Mouse (Mus musculus): Measurements from ENCODE around the gene Rab15. TPM values are rescaled to one million over a fixed set of nuclear protein-coding genes. Genes with fewer than 3 reads are reported as not detected.

The Rab15 gene
- total and polyA plus RNA-seq, 2 experiments from 2014 or later: 1.1 to 1.7 TPM

- H3K4me2 ChIP-seq (ENCODE audit: low read depth, low read length): no peak overlapping the region
- H3K4me3 ChIP-seq (ENCODE audit: low read depth, low read length): no peak overlapping the region
- TF ChIP-seq EP300 (IDR thresholded peaks at IDR 0.05; ENCODE audit: low read depth) (no peak), CTCF (IDR thresholded peaks at IDR 0.05; ENCODE audit: low read depth) (peak; percentile 73)
- no peaks in the 10 kb centered on the region for H3K36me3 ChIP-seq (replicated peaks; ENCODE audit: control insufficient read depth, insufficient read depth, low read length)
- ATAC-seq (ENCODE audit: insufficient read depth, low read depth): no peak
- H3K27me3 ChIP-seq (ENCODE audit: control insufficient read depth, insufficient read depth, low read length): no peaks in the 10 kb centered on the region
- no peak overlapping the region for H3K27ac ChIP-seq (ENCODE audit: low read depth)
- no peaks in the 10 kb centered on the region for H3K9me3 ChIP-seq (replicated peaks; ENCODE audit: control insufficient read depth, low read length)
- no peak overlapping the region for H3K9ac ChIP-seq (replicated peaks; ENCODE audit: low read depth, low read length)
- 8% methylated on average over 3 of the region's 3 CpGs for WGBS
- H3K4me1 ChIP-seq (ENCODE audit: control insufficient read depth, insufficient read depth): no peaks in the 10 kb centered on the region
- peak; percentile 59 for DNase-seq (ENCODE audit: low spot score)
Observed at GRCm38 (mm10) chr12:76832704-76833103, 10.0 kb upstream of the Rab15 start.

GRCm38 (mm10) chr12:76825283-76825682, 2.6 kb upstream of the Rab15 start:
- ATAC-seq (ENCODE audit: insufficient read depth, low read depth): no peak
- 61% methylated on average over 4 of the region's 4 CpGs for WGBS
- H3K27me3 ChIP-seq (ENCODE audit: control insufficient read depth, insufficient read depth, low read length): peaks cover 38% of the 10 kb centered on the region

GRCm38 (mm10) chr12:76822002-76822650, 582 bp downstream of the Rab15 start:
- peaks cover 4% of the 10 kb centered on the region for H3K4me1 ChIP-seq (ENCODE audit: control insufficient read depth, insufficient read depth)
- H3K4me3 ChIP-seq (ENCODE audit: low read depth, low read length): peak overlapping the region; percentile 54
- 2% methylated on average over 55 of the region's 66 CpGs for WGBS
- peak overlapping the region; percentile 80 for H3K4me2 ChIP-seq (ENCODE audit: low read depth, low read length)
- TF ChIP-seq CTCF (IDR thresholded peaks at IDR 0.05; ENCODE audit: low read depth): no peak
- TF ChIP-seq EP300 (IDR thresholded peaks at IDR 0.05; ENCODE audit: low read depth): no peak
- H3K36me3 ChIP-seq (replicated peaks; ENCODE audit: control insufficient read depth, insufficient read depth, low read length): no peaks in the 10 kb centered on the region
- ATAC-seq (ENCODE audit: insufficient read depth, low read depth) (peak; percentile 67), DNase-seq (ENCODE audit: low spot score) (no peak)
- H3K27ac ChIP-seq (ENCODE audit: low read depth): no peak overlapping the region
- H3K27me3 ChIP-seq (ENCODE audit: control insufficient read depth, insufficient read depth, low read length): peaks cover 41% of the 10 kb centered on the region
- H3K9ac ChIP-seq (replicated peaks; ENCODE audit: low read depth, low read length): peak overlapping the region; percentile 51
- no peaks in the 10 kb centered on the region for H3K9me3 ChIP-seq (replicated peaks; ENCODE audit: control insufficient read depth, low read length)

More at GRCm38 (mm10) chr12:76825283-76825682, 2.6 kb upstream of the Rab15 start:
- no peak overlapping the region for H3K9ac ChIP-seq (replicated peaks; ENCODE audit: low read depth, low read length)
- H3K9me3 ChIP-seq (replicated peaks; ENCODE audit: control insufficient read depth, low read length): no peaks in the 10 kb centered on the region
- H3K36me3 ChIP-seq (replicated peaks; ENCODE audit: control insufficient read depth, insufficient read depth, low read length): no peaks in the 10 kb centered on the region
- H3K27ac ChIP-seq (ENCODE audit: low read depth): no peak overlapping the region
- H3K4me1 ChIP-seq (ENCODE audit: control insufficient read depth, insufficient read depth): peaks cover 4% of the 10 kb centered on the region
- H3K4me3 ChIP-seq (ENCODE audit: low read depth, low read length): no peak overlapping the region
- DNase-seq (ENCODE audit: low spot score): no peak
- no peak for TF ChIP-seq CTCF (IDR thresholded peaks at IDR 0.05; ENCODE audit: low read depth)
- TF ChIP-seq EP300 (IDR thresholded peaks at IDR 0.05; ENCODE audit: low read depth): no peak
- no peak overlapping the region for H3K4me2 ChIP-seq (ENCODE audit: low read depth, low read length)

DNA sequence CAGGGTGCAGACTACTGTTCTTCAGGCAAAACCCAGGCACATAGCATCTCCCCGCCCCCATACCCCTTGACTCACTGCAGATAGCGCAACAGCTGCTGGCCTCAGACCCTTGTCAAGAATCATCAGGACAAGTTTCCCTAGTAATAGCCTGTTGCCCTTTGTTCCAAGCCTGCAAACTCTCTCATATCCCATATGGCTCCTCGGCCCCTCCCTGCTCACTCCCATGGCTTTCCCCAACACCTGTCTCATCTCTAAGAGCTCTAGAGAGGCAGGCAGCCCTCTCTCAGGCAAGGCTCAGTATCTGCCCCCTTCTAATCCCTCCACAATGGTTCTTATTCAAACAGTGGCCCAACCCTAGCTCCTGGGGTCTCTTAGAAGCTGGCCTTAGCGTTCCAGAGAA, 2.1 kb downstream of the Rab15 start:
- Histone ChIP-seq H3K27ac (ENCODE audit: low read depth) (no peak overlapping the region), H3K27me3 (ENCODE audit: control insufficient read depth, insufficient read depth, low read length) (peaks cover 38% of the 10 kb centered on the region), H3K4me1 (ENCODE audit: control insufficient read depth, insufficient read depth) (peaks cover 4% of the 10 kb centered on the region), H3K4me3 (ENCODE audit: low read depth, low read length) (no peak overlapping the region), H3K9ac (replicated peaks; ENCODE audit: low read depth, low read length) (no peak overlapping the region), H3K9me3 (replicated peaks; ENCODE audit: control insufficient read depth, low read length) (no peaks in the 10 kb centered on the region), H3K36me3 (replicated peaks; ENCODE audit: control insufficient read depth, insufficient read depth, low read length) (no peaks in the 10 kb centered on the region), H3K4me2 (ENCODE audit: low read depth, low read length) (no peak overlapping the region)
- TF ChIP-seq CTCF (IDR thresholded peaks at IDR 0.05; ENCODE audit: low read depth): no peak
- no peak for TF ChIP-seq EP300 (IDR thresholded peaks at IDR 0.05; ENCODE audit: low read depth)
- WGBS: 63% methylated on average over 4 of the region's 4 CpGs
- DNase-seq (ENCODE audit: low spot score) (no peak), ATAC-seq (ENCODE audit: insufficient read depth, low read depth) (no peak)

DNA sequence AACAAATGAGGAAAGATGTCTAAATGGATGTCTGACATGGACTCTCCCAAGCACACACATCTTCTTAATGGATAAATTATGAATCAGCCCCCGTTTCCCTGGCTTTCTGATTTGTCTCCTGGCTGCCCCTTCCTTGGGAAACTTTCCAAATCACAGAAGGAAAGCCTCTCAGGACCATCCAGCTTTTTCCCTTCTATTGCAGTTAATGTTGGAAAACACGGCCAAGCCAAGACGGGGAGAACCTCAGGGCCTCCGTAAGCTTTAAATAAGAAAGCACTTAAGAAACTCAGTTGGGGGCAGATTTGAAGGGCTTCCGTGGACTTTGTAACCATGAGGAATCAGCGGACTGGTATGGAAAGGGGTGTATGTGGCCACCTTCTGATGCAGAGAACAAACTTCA, 2.9 kb downstream of the Rab15 start:
- no peak for TF ChIP-seq CTCF (IDR thresholded peaks at IDR 0.05; ENCODE audit: low read depth)
- no peak for TF ChIP-seq EP300 (IDR thresholded peaks at IDR 0.05; ENCODE audit: low read depth)
- H3K4me3 ChIP-seq (ENCODE audit: low read depth, low read length): no peak overlapping the region
- DNase-seq (ENCODE audit: low spot score): no peak
- peaks cover 38% of the 10 kb centered on the region for H3K27me3 ChIP-seq (ENCODE audit: control insufficient read depth, insufficient read depth, low read length)
- H3K4me2 ChIP-seq (ENCODE audit: low read depth, low read length): no peak overlapping the region
- no peaks in the 10 kb centered on the region for H3K9me3 ChIP-seq (replicated peaks; ENCODE audit: control insufficient read depth, low read length)
- no peak overlapping the region for H3K27ac ChIP-seq (ENCODE audit: low read depth)
- no peaks in the 10 kb centered on the region for H3K36me3 ChIP-seq (replicated peaks; ENCODE audit: control insufficient read depth, insufficient read depth, low read length)
- 66% methylated on average over 6 of the region's 6 CpGs for WGBS
- H3K4me1 ChIP-seq (ENCODE audit: control insufficient read depth, insufficient read depth): peaks cover 4% of the 10 kb centered on the region
- no peak overlapping the region for H3K9ac ChIP-seq (replicated peaks; ENCODE audit: low read depth, low read length)
- no peak for ATAC-seq (ENCODE audit: insufficient read depth, low read depth)

DNA sequence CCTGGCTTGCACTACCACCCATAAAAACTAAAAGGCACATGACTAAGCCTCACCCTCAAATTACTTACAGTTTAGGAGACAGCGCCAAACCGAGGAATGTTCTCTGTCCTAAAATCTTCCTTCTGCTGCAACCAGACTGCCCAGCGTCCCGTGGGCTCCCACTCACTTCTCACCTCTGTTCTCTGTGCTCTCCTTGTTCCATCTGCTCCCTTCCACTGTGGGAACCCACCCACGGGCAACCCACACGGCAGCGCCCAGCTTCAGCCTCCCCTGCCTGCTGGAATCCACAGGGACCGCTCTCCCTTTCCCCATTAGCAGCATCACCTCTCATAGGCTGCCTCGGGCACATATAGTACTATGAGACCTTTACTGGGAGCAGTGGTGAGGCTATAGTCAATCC, 3.8 kb downstream of the Rab15 start:
- Histone ChIP-seq H3K36me3 (replicated peaks; ENCODE audit: control insufficient read depth, insufficient read depth, low read length) (no peaks in the 10 kb centered on the region), H3K4me2 (ENCODE audit: low read depth, low read length) (no peak overlapping the region), H3K4me3 (ENCODE audit: low read depth, low read length) (no peak overlapping the region), H3K4me1 (ENCODE audit: control insufficient read depth, insufficient read depth) (peaks cover 4% of the 10 kb centered on the region), H3K27me3 (ENCODE audit: control insufficient read depth, insufficient read depth, low read length) (peaks cover 36% of the 10 kb centered on the region), H3K27ac (ENCODE audit: low read depth) (no peak overlapping the region), H3K9ac (replicated peaks; ENCODE audit: low read depth, low read length) (no peak overlapping the region), H3K9me3 (replicated peaks; ENCODE audit: control insufficient read depth, low read length) (no peaks in the 10 kb centered on the region)
- DNase-seq (ENCODE audit: low spot score) (no peak), ATAC-seq (ENCODE audit: insufficient read depth, low read depth) (no peak)
- TF ChIP-seq CTCF (IDR thresholded peaks at IDR 0.05; ENCODE audit: low read depth): no peak
- no peak for TF ChIP-seq EP300 (IDR thresholded peaks at IDR 0.05; ENCODE audit: low read depth)
- 87% methylated on average over 9 of the region's 9 CpGs for WGBS

Measured in heart, postnatal 0 days (tissue).